Mouse (Mus musculus): ENCODE measurements around the gene Cnn1.

- TF ChIP-seq CTCF (IDR thresholded peaks at IDR 0.05; ENCODE audit: control insufficient read depth, insufficient read depth, low read length) (no peak), POLR2A (IDR thresholded peaks at IDR 0.05; ENCODE audit: borderline replicate concordance, control insufficient read depth, low read depth, low read length) (no peak)
These were observed 54.8 kb downstream of the Cnn1 start for GRCm38 (mm10) chr9:22153810-22154209.

Data from bone marrow, adult 2 months (tissue).